Mouse (Mus musculus) liver, embryonic 14.5 days (tissue): ENCODE measurements around the gene Dok1. TPM values are rescaled to one million over a fixed set of nuclear protein-coding genes. Genes with fewer than 3 reads are reported as not detected.
A peak's percentile ranks its signal among the peaks of the same experiment; 100 is the strongest.

Source experiments
- ATAC-seq: fragments of 200-750 bp; cut with Nextera tagmentation; 2 replicates; pipeline ENCODE4 v1.8.0; 2017; ENCODE audit warnings: moderate number of reproducible peaks, mild to moderate bottlenecking, moderate library complexity; ENCODE audit not compliant: insufficient read depth
- DNase-seq, 3 experiments: peaks; one replicate each; pipeline ENCODE4 v3.0.0-alpha.2; 2012 to 2013; ENCODE audit warnings: low read depth in 3 of 3, low spot score in 3 of 3
- H3K27ac ChIP-seq: fragments of 300-500 bp; sonication (generic); 2 replicates; pipeline ENCODE4 v1.5.1; 2014; ENCODE audit warnings: moderate library complexity, mild to moderate bottlenecking, control low read depth, inconsistent platforms
- H3K27me3 ChIP-seq: fragments of 300-500 bp; sonication (generic); 2 replicates; pipeline ENCODE4 v1.6.1; 2014; ENCODE audit warnings: mild to moderate bottlenecking, low read length, moderate library complexity; ENCODE audit not compliant: control insufficient read depth, insufficient read depth
- H3K36me3 ChIP-seq: fragments of 300-500 bp; sonication (generic); replicated peaks from 2 replicates; pipeline ENCODE4 v1.6.1; 2014; ENCODE audit warnings: low read depth; ENCODE audit not compliant: control insufficient read depth, insufficient read depth
- H3K4me1 ChIP-seq, 2 experiments: fragments of 200-500 bp in 1 of 2; fragments of 300-500 bp in 1 of 2; sonication (generic) in 1 of 2; replicated peaks; 2 replicates each; pipeline ENCODE4 v1.6.1; 2012 to 2014; ENCODE audit warnings: antibody characterized with exemption in 1 of 2, inconsistent platforms in 1 of 2, low read length in 1 of 2; ENCODE audit not compliant: control insufficient read depth in 2 of 2, insufficient read depth in 2 of 2
- H3K4me2 ChIP-seq: fragments of 300-500 bp; sonication (generic); 2 replicates; pipeline ENCODE4 v1.6.1; 2014; ENCODE audit warnings: low read depth, mild to moderate bottlenecking, control low read depth, moderate library complexity
- H3K4me3 ChIP-seq, 2 experiments: fragments of 200-500 bp in 1 of 2; fragments of 300-500 bp in 1 of 2; sonication (generic) in 1 of 2; 2 replicates each; pipeline ENCODE4 v1.5.1; 2012 to 2014; ENCODE audit warnings: low read depth in 2 of 2, low read length in 2 of 2, mild to moderate bottlenecking in 2 of 2, control low read depth in 1 of 2, inconsistent platforms in 1 of 2, moderate library complexity in 1 of 2; ENCODE audit not compliant: insufficient read depth in 1 of 2
- H3K9ac ChIP-seq: fragments of 300-500 bp; sonication (generic); replicated peaks from 2 replicates; pipeline ENCODE4 v1.6.1; 2014; ENCODE audit warnings: mild to moderate bottlenecking, control low read depth, moderate library complexity
- H3K9me3 ChIP-seq: fragments of 300-500 bp; sonication (generic); 2 replicates; pipeline ENCODE4 v1.6.1; 2016; ENCODE audit warnings: low read length, mixed read lengths; ENCODE audit not compliant: control insufficient read depth
- CTCF ChIP-seq: IDR thresholded peaks from 2 replicates; pipeline ENCODE4 v1.5.1; 2016; ENCODE audit warnings: antibody characterized with exemption, low read depth, control low read depth
- EP300 ChIP-seq: IDR thresholded peaks from 2 replicates; pipeline ENCODE4 v1.6.1; 2016; ENCODE audit warnings: antibody characterized with exemption, low read depth
- WGBS: fragments of 180-500 bp; shearing (Covaris S2); extraction: QIAGEN DNeasy Blood & Tissue Kit; methylation state at CpG from one replicate; pipeline ENCODE4 v1.1.7; 2014; ENCODE audit not compliant: insufficient replicate concordance; 5-methylcytosine and 5-hydroxymethylcytosine counted together
- polyA plus RNA-seq, 2 experiments: library from polyadenylated mRNA; depleted of rRNA in 1 of 2; stranded (reverse) in 1 of 2; unstranded in 1 of 2; fragments of >200 nt; fragmentation: Nextera tagmentation in 1 of 2; extraction: Ambion mirVana in 1 of 2; gene quantifications; 2 replicates each; pipeline versions ENCODE4 v1.2.1 to v1.2.3; 2012 to 2014

Dok1 gene
- polyA plus RNA-seq, 2 experiments: 12.7 to 14.9 TPM

DNA sequence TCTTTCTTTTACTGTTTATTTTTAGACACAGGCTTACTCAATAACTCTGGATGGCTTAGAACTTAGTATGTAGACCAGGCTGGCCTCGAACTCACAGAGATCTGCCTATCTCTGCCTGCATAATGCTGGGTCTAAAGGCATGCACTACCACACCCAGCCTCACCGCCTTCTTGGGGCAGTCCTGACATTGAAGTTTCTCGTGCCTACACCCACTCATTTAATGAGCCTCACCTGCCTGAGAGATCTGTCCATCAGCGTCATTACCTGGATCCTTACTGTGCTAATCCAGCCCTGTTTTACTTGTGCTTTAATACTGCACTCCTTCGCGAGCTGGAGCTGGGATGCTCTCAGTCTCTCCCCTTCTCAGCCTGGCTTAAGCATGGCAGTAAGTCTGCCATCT, 21.5 kb downstream of the Dok1 start:
- no peak overlapping the region for H3K9ac ChIP-seq
- H3K27me3 ChIP-seq: no peaks in the 10 kb centered on the region
- no peaks in the 10 kb centered on the region for H3K9me3 ChIP-seq
- no peak overlapping the region for H3K4me2 ChIP-seq
- no peaks in the 10 kb centered on the region for H3K36me3 ChIP-seq
- DNase-seq (no peak), ATAC-seq (no peak)
- H3K4me3 ChIP-seq: no peak overlapping the region
- WGBS: 58% methylated on average over 6 of the region's 6 CpGs
- H3K4me1 ChIP-seq: peaks cover 62 to 68% of the 10 kb centered on the region in 2 experiments
- no peak for TF ChIP-seq EP300
- TF ChIP-seq CTCF: peak; percentile 55
- peak overlapping the region; percentile 80 for H3K27ac ChIP-seq

DNA sequence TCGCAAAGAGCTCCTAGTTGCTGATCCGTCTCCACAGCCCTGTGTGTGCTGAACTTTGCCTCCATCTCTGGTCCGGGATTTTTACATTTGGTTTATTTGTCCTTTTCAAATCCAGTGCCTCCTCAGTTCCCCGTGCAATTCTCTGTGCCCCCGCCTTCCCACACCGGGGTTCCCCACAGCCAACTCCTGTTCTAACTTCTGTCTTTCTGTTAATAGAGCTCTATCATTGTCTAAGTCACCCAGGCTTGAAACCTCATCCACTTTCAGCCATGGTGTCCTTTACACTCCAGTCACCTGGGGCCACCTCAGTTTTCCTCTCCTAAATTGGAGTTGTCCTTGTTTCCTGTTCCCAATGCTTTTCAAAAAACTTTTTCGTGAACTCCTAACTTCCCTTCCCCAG, 22.0 kb downstream of the Dok1 start:
- ATAC-seq: no peak
- no peaks in the 10 kb centered on the region for H3K9me3 ChIP-seq
- no peak for DNase-seq
- H3K36me3 ChIP-seq: no peaks in the 10 kb centered on the region
- peak overlapping the region; percentile 80 for H3K27ac ChIP-seq
- no peak overlapping the region for H3K9ac ChIP-seq
- peaks cover 58 to 66% of the 10 kb centered on the region in 2 experiments for H3K4me1 ChIP-seq
- no peak for TF ChIP-seq CTCF
- TF ChIP-seq EP300: no peak
- WGBS: 72% methylated on average over 7 of the region's 7 CpGs
- no peaks in the 10 kb centered on the region for H3K27me3 ChIP-seq
- H3K4me3 ChIP-seq: no peak overlapping the region
- H3K4me2 ChIP-seq: no peak overlapping the region

DNA sequence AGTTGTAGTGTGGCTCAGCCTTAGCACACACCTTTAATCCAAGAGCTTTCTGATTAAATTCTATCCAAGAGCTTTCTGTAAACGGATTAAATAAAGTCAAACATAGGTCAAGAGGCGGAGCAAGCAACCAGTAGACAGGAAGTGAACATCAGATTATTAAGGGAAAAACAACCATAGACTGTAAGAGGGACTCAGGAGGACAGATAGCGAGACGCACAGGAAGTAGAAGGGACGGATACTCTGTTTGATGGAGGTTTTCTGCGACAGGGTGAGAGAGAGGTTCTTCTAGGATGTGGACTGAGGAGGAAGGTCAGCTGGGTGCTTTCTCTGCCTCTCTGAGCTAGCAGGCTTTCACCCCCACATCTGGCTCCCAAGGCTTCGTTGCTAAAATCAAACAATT, 23.3 kb downstream of the Dok1 start:
- DNase-seq (no peak), ATAC-seq (no peak)
- TF ChIP-seq EP300 (no peak), CTCF (no peak)
- no peaks in the 10 kb centered on the region for H3K9me3 ChIP-seq
- peak overlapping the region; percentile 16 to 34; a peak in 2 of 4 replicates for H3K4me3 ChIP-seq
- H3K9ac ChIP-seq: peak overlapping the region; percentile 58
- 8% methylated on average over 7 of the region's 7 CpGs for WGBS
- H3K27ac ChIP-seq: peak overlapping the region; percentile 80
- no peaks in the 10 kb centered on the region for H3K36me3 ChIP-seq
- H3K4me2 ChIP-seq: peak overlapping the region; percentile 62
- H3K4me1 ChIP-seq: peaks cover 50 to 63% of the 10 kb centered on the region in 2 experiments
- H3K27me3 ChIP-seq: no peaks in the 10 kb centered on the region

DNA sequence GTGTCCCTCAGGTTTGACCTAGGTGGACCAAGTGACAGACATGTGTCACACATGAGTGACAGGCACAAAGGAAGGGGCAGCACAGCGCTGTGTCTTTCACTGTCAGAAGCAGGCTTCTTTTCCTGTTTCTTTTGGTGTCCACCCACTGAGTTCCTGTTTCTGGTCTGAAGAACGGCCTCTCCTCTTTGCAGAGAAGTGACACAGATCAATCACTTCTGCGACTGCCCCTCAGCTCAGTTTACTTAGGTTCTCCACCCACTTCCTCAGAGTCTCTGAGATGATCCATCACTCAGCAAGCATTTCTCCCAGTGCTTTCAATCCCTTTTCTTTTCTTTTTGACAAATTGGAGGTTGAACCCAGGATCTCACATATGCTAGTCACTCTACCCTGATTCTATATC, 24.6 kb downstream of the Dok1 start:
- no peak overlapping the region for H3K27ac ChIP-seq
- no peaks in the 10 kb centered on the region for H3K27me3 ChIP-seq
- WGBS: 25% methylated on average over 3 of the region's 3 CpGs
- DNase-seq: no peak
- TF ChIP-seq EP300: no peak
- no peak for TF ChIP-seq CTCF
- H3K4me1 ChIP-seq: peaks cover 53 to 65% of the 10 kb centered on the region in 2 experiments
- H3K4me3 ChIP-seq: no peak overlapping the region
- no peaks in the 10 kb centered on the region for H3K9me3 ChIP-seq
- no peak for ATAC-seq
- H3K9ac ChIP-seq: no peak overlapping the region
- H3K4me2 ChIP-seq: no peak overlapping the region
- H3K36me3 ChIP-seq: no peaks in the 10 kb centered on the region

DNA sequence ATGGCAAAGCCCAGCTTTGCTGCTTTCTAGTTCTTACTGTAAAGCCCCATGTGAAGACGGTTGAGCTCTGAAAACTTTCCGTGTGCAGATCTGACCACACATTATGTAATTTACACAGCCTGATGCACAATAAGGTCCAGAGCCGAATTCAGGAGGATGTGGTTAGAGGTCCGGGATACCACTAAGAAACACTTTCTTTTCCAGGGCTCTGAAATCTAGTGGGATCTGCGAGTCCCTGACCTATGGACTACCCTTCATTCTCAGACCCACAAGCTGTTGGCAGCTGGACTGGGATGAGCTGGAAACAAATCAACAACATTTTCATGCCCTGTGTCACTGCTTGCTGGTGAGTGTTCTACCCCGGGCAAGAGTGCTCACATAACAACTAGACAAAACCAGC, 27.2 kb downstream of the Dok1 start:
- Histone ChIP-seq H3K4me3 (no peak overlapping the region), H3K27ac (no peak overlapping the region), H3K9me3 (no peaks in the 10 kb centered on the region), H3K9ac (no peak overlapping the region), H3K4me1 (peaks cover 34 to 48% of the 10 kb centered on the region in 2 experiments), H3K27me3 (no peaks in the 10 kb centered on the region), H3K36me3 (no peaks in the 10 kb centered on the region), H3K4me2 (no peak overlapping the region)
- ATAC-seq (no peak), DNase-seq (no peak)
- TF ChIP-seq EP300 (no peak), CTCF (no peak)
- WGBS: 55% methylated on average over 6 of the region's 6 CpGs
